Mouse (Mus musculus) adrenal gland, adult (tissue): Measurements from ENCODE around the gene Scn4b.
A peak's percentile ranks its signal among the peaks of the same experiment; 100 is the strongest.

Source experiments
- DNase-seq, 2 experiments: peaks; one replicate each; pipeline ENCODE4 v3.0.0; 2022 to 2023; ENCODE audit warnings: low spot score in 1 of 2; ENCODE audit not compliant: inconsistent age in 2 of 2

Gene Scn4b

DNA sequence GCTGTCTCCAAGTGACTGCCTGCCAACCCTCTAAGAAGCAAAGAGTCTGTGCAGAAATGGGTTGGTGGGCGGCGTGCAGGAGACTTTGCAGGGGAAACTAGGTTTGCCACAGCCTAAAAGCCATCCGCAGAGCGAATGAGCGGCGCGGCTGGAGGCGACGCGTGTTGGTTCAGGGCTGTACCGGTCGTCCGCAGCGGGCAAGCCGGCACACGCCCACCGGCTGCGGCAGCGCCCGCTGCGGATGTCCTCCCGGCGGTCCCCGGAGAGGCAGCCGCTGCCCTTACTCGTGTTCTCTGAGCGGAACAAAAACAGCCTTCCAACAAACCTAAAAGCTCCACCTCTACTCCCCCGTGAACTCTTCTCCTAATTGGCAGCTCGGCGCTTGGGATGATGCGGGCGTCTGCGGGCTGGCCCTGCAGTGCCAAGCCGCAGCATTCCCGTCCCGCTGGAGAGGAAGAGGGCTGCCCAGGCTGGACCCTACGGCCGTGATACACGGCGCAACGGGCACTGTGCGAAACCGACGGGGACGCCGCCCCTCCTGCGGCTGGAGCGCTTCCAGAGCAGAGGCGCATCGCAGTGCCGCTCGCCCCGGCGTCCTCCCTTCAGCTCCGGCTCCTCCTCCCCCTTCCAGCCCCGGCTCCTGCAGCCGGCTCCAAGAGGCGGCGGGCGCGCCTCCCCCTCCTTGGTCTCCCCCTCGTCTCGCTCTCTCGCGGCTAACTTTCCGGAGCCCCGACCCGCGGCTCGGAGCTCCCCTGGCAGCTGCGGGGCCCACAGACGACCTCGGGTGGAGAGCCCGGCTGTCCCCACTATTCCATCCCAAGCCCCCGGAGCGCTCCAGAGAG is at the start of gene Scn4b:
Gene Scn4b, plus strand, starts transcription at position 205 of the 842 bp plus-strand sequence.
- peak in 1 of 2 experiments; percentile 68 for DNase-seq

GRCm38 (mm10) chr9:45090811-45091210 is 47.4 kb upstream of the Scn4b start:
- DNase-seq = no peak

DNA sequence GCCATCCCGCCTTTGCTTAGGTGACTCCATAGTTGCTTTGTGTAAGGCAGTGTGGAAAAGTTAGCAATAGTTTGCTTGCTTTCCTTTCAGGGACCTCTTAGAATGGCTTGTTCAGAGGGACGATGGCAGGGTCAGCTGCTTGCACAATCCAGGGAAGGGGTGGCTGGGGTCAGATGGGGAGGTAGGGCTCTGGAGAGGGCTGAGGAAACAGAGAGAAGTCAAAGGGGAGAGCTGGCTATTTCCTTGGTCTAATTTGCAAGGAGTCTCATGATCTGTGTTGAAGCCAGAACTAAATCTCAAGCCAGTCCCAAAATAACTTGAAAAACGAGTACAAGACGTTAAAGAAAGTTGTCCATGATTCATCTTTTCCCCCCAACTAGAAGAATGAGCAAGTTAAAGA is 45.6 kb upstream of the Scn4b start:
- peak; percentile 44 to 62 for DNase-seq

DNA sequence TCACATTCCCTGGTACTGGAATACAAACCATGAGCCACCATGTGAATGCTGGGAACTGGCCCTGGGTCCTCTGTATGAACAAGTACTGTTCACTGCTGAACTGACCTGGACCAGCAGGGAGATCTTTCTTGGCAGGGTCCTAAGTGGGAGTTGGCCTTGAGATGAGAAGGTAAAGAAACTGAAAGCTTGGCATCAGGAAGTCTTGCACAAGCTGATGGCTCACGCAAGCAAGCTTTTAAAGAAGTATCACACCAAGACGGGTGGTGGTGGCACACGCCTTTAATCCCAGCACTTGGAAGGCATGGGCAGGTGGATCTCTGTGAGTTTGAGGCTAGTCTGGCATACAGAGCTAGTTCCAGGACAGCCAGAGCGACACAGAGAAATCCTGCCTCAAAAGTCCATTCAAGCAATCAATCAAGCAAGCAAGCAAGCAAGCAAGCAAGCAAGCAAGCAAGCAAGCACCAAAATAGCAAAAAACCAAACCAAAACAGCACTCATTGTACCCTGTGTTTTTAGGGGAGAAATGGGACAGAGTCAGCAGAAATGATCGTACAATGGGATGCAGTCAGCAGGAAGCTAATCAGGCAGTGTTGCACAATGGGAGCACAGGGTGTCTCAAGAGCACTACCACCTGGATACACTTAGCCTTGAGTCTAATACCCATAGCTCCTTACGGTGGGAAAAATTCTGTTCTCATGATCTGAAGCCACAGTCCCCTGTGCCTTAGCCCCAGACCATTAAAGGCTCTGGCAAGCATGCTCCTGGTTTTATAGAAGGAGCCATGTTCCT is 42.9 kb upstream of the Scn4b start:
- peak in 1 of 2 experiments; percentile 43 for DNase-seq

DNA sequence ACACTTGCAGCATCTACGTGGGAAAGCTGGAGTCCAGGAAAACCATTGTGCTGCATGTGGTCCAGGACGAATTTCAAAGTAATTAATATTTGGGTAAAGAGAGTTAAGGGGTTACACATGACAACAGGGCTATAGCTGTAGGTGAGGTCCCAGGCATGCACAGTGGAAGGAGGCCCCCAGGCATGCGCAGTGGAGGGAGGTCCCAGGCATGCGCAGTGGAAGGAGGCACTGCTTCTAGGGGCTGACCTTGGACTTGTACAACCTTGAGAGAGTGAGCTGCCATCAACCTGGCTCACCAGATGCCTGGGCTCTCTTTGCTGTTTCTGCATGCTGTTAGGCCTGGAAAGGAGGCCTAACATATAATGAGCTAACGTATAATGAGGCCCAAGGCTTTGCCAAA is 40.3 kb upstream of the Scn4b start:
- no peak for DNase-seq

GRCm38 (mm10) chr9:45098426-45098825 is 39.8 kb upstream of the Scn4b start:
- DNase-seq = no peak

DNA sequence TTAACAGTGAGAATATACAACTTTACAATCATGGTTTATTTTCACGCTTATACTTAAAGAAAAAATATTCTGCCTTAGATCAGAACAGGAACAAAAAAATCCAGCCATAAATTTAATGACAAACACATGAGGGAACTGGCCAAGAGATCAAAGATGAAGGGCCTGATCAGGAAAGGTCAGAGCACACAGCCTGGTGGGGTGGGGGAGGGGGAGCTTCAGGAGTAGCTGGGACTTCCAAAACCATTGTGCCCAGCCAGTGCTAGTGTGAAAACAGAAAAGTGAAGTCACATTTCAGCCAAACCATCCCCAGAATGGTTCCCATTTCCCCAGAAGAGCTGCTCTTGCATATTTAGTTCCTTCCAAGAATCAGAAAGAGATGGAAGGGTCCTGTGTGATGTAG is 35.7 kb upstream of the Scn4b start:
- peak; percentile 54 to 75 for DNase-seq

DNA sequence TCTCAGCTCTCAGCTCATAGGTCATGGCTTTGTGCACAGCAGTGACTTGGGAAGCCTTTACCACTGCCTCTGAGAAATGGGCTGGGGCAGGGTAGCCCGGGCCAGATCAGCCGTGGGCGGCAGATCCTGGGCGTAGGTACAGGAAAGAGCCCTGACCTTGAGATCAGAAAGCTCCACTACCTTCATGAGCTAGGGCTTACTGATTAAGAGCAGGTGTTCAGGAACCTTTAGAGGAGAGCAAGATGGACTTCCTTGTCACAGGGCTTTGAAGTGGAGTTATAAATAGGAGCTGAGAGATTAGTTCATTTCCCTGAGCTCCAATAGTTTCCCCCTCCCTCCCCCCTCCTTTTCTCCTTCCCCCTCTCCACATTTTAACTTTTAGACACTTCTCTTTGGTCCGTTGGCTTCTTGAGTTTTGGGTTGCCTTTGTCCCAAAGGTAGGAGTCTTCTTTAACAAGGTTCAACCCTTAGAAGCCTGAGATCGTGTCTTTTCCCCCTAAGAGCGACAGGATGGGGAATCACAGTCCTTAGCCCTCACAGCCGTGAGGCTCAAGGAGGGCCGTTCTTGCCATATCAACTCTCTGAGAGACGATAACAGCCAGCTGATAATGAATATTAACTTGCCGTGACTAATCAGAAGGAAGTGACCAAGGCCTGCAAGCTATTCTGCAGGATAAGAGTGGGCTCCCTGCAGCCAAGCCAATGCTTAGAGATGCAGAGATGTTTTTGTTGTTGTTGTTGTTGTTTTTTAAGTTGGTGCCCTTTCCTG is 34.8 kb upstream of the Scn4b start:
- no peak for DNase-seq

DNA sequence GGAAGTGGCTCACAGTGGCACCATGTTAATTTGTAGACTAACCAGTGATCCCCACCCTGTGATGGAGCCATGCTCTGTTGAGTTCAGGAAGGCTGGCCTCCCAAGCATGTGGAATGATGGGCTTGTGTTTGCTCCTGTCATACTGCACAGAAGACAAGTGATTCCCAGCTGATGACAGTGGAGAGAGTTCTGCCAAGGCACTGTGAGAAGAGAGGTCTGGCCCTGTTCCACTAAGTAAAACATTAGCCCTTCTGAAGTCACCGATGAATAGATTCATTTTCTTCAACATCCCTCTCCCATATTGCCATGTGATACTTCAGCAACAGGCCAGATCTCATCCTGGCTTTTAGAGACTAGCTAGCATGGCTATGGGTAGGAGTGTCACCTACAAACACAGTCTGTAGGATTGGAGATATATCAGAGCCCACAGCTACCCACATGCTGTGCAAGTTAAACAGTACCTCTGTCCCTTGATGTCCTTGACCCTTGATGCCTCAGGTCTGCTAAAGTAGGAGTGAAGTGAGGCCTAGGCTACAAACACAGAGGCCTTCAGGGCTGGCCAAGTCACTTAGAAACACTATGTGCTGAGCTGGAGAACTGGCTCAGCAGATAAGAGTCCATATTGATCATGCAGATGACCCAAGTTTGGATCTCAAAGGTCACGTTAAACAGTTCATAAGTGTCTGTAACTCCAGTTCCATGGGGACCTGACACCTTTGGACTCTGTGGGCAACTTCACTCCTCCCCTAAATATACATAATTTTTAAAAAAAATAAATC is 32.4 kb upstream of the Scn4b start:
- no peak for DNase-seq

GRCm38 (mm10) chr9:45115706-45116105 is 22.5 kb upstream of the Scn4b start:
- peak; percentile 47 to 66 for DNase-seq

- no peak for DNase-seq
Measured at GRCm38 (mm10) chr9:45116819-45117218, 21.4 kb upstream of the Scn4b start.

DNA sequence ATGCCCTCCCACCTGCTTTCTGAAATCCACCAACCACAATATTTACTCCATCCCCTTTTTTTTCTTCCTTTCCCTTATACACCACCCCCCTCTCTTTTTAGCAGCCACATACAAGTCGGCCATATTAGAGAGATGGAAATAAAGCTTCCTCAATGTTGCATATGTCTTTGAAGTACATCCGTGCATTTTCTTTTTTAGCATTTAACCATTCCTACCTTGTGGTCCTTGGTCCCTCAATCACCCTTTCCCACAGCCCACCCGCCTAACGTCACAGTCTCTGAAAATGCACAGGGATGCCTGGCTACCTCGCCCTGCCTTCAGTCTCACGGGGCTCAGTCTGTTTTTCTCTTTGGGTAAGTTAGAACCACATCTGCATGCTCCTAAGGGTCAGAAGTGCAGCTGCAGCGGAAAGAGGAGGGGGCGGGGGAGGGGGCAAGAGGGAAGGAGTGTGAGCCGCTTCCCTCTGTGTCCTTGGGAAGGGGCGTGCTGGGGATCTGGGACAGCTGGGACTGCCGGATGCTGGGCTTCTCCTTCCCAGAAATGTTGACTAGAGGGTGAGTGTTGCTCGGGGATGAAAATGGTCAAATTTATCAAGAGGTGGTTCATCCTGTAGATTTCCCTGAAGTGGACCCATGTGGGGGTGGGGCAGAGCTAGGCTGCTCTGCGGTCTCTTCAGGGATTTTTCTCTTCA is 20.3 kb upstream of the Scn4b start, which contains the start of gene Scn2b:
Gene Scn2b, plus strand, starts transcription at position 42 of the 691 bp plus-strand sequence.
- peak in 1 of 2 experiments; percentile 55 for DNase-seq

- DNase-seq = peak in 1 of 2 experiments; percentile 50
Measured at GRCm38 (mm10) chr9:45118552-45118951, 19.6 kb upstream of the Scn4b start.

DNA sequence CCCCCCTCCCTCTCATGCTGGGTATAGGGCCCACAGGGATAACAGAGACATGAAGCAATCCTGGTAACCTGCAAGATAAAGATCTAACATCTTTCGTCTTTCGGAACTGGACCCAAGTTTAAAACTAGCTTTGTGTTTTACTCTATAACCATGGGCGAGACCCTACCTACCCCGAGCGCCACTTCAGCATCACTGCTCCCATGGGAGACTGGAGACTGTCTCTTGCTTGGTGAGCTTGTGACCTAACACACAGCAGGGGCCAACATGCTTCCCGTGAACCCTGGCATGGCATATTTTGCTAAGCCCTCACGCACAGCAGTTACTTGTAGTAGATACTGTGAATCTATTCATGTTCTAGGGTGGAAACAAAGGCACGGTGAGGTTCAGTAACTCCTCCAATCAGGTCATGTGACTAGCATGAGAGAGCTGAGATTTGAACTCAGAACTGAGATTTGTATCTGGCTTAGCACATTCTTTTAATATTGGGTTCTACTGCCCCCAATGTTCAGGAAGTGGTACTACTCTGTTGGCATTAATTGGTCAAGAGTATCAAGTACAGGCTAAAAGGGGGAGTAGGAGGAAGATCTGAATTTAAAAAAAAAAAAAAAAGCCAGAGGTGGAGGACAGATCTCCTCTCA is 18.8 kb upstream of the Scn4b start:
- DNase-seq = no peak

- DNase-seq = peak in 1 of 2 experiments; percentile 48
Measured at GRCm38 (mm10) chr9:45119954-45120530, 18.2 kb upstream of the Scn4b start.

- no peak for DNase-seq
Measured at GRCm38 (mm10) chr9:45120567-45120966, 17.6 kb upstream of the Scn4b start.

- no peak for DNase-seq
Measured at GRCm38 (mm10) chr9:45121001-45121400, 17.2 kb upstream of the Scn4b start.

GRCm38 (mm10) chr9:45121769-45122168 is 16.4 kb upstream of the Scn4b start:
- DNase-seq = peak; percentile 70 to 89

- DNase-seq = no peak
Measured at GRCm38 (mm10) chr9:45122209-45122761, 15.9 kb upstream of the Scn4b start.
